Mouse (Mus musculus) cerebellum, adult 11 months (tissue): ENCODE measurements around the gene Mcoln3.

Source experiments
- DNase-seq: peaks from one replicate; pipeline ENCODE4 v3.0.0; 2022

Gene Mcoln3

DNA sequence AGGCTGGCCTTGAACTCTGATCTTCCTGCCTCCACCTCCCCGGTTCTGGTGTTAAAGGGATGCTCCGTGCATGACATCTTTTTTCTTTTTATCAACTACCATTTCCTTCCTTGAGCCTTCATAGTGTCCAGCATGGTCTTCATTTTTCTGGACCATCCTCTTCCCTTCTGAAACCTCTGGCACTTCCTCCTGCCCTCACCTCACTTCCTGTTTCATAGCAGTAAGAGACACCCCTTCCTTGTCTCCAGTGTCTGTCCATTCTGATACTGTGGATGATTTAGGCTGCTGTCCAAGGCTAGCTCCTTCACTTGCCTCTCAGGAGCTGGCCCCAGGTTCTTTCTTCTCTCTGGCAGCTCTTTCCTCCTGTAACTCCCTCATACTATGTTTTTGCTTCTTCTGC, 18.2 kb downstream of the Mcoln3 start:
- no peak for DNase-seq

DNA sequence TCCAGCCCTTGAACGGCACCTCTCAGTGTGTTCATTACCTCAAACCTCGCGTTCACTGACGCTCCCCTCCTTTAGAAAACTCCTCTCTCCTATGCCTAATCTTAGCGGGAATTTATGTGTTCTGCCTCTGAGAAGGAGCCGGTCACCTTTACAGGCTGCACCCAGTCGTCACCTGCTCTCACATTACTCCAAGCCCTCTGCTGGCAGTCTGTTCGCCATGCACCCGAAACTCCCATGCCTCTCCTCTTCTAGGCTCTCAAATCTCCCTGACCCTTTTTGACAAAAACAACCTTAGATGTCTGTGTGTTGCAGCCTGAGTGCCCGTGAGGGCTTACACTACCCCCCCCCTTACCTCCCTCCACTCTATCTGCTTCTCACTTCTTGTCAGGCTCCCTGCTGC, 19.2 kb downstream of the Mcoln3 start:
- no peak for DNase-seq

DNA sequence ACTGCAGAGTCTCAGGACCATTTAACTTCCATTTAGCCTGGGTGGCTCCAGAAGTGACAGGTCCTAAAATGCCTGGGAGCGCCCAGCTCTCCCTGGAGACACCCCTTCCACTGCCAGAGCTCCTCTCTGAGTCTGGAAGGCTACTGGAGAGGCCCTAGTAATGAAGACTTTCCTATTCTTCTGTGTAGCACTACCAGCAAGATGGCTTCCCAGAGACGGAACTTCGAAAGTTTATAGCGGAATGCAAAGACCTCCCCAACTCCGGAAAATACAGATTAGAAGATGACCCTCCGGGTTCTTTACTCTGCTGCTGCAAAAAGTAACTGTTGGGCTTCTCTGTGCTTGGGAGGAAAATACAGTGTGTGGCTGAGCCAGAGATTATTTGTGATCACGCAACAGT, 23.0 kb downstream of the Mcoln3 start:
- DNase-seq = no peak

DNA sequence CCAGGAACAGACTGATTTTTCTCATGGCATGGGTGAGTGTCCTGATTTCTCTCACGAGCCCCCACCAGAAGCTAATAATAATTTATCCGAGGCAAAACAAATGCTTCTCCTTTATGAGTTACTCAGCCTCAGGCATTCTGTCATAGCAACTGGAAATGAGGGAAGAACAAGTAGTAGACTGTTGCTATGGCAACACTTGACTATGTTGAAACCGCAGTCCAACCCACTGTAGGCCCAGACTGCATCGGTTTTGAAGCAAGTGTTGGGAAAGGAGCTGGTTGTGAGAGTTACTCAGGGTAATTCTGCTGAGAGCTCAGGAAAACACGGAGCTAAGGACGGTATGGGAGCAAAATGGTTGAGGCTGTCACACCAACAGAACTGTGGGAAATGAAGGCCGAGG, 25.3 kb downstream of the Mcoln3 start:
- no peak for DNase-seq

DNA sequence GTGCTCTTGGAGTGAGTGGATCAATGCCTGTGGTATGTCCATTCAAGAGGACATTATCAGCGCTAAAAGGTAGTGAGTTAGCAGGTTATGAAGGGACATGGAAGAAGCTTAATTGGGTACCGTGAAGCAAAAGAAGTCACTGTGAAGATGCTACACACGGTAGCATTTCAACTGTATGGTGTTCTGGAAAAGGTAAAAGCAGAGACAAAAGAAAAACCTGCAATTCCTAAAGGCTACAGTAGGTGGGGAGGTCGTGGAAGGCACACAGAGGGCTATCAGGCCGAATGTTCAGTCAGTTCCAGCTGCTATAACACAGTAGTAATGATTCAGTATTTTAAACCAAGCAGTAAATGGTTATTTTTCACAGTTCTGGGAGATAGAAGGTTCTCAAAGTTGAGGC, 28.3 kb downstream of the Mcoln3 start:
- DNase-seq = no peak

DNA sequence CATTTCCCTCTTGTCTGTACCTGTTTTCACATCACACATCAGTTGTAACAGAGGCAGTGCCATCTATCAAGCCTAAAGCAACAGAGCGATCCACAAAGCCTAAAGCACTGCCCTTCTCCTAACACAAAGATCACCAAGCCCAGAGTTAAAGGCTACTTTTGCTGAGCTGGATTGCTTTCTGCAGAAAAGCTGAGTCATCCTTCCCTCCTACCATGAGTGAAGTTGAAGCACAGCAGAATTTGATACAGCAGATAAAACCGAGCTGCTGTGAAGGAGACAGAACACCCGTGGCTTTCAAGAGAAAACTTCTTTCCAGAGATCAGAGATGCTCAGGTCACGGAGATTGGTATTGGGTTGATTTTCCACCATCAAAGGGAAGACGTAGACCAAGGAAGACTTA, 28.9 kb downstream of the Mcoln3 start:
- no peak for DNase-seq

DNA sequence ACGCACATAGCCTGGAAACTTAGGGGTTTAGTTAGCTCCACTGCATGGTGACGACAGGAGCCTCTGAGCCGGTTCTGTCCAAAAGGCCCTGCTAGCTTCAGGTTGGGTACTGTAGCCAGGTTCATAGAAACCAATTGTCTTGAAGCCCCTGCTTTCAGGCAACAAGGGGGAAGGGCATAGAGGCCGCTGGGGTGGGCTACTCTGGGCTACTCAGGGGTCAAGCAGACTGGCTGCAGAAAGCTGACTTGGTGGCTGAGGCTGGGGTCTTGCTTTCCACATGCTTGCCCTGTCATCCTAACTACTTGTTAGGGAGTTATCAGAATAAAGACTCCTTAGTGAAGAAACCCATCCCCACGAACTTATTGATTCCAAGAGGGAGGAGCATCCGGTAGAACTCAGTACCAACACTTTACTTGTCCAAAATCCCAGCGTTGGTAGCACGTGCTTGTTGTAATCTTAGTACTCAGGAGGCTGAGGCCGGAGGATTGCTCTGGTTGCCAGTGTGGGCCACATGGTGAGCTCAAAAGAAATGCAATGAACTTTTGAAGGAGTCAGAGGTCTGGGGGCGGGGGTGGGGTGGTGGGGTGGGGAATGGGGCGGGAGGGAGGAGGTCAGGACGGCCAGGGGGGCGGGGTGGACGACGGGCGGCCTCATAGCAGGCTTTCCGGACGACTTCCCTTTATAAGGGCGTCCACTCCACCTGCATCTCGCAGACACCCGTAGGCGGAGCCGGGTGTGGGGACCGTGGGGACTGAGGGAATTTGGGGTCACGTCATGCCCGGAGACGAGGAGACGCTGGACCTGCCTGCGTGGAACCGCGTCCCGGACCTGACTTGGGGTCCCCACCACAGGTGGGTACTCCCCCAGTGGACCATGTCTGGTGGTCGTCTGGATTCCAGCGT, 32.2 kb downstream of the Mcoln3 start, which contains the start of gene Mcoln2:
Gene Mcoln2 (plus strand): TSS at position 678 of the 902 bp plus-strand sequence.
- DNase-seq = no peak

DNA sequence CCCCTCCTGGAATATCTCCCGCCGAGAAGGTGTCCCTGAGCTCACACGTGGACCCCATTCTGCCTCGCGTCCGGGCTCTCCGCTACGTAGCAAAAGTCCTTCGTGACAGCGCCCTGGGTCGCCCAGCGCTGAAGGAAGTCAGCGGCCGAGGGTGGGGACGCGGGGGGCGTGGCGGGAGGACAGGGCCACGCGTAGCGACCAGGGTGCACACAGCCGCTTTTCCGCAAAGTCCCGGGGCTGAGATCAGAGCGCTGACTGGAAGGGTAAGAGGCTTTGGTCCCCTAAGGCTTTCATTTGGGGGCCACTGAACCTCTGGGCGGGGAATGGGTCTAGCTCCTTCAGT, 32.8 kb downstream of the Mcoln3 start:
- no peak for DNase-seq

DNA sequence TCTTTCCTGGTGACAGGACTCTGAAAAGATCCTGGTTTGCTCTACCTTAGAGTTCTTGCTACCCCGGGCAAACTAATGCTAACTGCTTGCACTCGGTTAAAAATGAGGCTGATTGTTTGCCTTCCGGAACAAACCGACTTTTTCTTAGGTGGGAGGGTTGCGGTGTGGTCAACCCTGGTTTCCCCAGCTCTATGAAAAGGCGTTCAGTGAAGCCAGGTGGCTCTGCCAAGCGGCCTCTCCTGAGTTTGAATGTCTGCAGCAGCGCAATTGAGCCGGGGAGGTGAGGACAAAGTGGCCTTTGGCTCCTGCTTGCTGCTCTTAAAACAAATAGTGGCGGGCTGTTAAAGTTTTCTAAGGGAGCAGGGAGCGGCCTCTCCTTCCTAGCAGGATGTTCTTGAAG, 33.3 kb downstream of the Mcoln3 start:
- no peak for DNase-seq

DNA sequence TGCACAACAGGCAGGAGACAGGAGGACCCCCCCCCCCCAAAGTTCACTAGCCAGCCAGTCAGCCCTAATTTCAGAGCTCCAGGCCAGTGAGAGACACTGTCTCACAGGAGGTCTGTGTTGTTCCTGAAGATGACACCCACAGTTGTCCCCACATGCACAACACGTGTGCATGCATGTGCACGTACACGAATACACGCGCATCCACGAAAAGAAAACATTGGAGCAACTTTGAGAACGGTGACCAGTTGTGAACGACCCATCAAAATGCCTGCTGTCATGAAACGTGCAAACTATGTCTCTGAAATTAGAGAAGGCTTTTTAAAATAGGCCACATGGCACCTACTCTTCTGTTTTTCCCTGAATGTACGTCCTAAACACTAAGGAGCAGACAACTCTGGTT, 34.1 kb downstream of the Mcoln3 start:
- no peak for DNase-seq

DNA sequence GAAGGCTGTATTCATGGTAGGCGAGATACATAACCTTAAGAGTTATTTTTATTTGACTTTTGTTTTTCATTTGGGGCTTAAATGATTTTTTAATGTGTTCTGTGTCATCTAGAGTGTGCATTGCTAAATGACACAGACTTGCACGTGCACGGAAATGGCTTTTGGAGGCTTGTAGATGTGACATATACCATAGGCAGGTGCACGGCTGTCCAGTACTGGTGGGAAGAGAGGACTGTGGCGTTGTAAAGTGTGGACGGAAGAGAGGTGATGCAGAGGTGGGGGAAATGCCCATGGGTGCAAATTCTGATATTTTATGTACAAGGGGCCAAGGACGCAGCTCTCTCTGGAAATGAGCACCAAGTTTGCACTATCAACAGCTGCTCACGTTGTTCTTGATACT, 34.5 kb downstream of the Mcoln3 start:
- DNase-seq = no peak

DNA sequence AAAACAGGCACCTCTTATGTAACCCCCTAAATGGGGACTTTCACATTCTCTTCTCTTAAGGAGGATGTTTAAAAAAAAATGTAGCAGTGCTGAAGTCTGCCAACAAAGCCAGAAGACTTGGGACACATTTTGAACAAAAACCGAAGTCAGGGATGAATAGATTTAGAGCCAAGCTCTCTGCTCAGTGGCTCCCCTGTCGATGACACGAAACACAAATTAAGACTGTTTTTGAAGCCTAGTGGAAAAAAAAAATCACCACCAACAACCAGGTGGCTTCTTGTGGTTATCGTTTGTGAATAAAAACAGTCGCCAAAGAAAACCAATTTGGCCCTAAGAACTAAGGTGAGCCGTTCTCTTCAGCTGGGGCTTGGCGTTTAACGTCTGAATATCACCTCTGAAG, 35.1 kb downstream of the Mcoln3 start:
- no peak for DNase-seq

DNA sequence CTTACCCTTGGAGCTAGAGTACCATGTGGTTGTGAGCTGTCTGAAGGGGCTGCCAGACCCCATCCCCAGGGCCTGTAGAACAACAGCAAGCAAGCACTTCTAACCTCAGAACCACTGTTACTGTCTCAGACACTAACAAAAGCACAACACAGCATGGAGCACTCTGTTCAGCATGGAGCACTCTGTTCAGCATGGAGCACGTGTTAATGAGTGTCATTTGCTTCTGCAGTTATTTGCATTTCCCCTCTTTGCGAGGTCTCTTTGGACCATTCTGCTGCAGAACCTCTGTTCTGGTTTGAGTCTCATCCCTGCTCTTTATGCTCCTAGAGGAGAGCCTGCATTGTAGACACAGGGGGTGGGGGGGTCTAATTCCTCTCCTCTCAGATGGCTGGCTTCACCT, 35.7 kb downstream of the Mcoln3 start:
- no peak for DNase-seq

DNA sequence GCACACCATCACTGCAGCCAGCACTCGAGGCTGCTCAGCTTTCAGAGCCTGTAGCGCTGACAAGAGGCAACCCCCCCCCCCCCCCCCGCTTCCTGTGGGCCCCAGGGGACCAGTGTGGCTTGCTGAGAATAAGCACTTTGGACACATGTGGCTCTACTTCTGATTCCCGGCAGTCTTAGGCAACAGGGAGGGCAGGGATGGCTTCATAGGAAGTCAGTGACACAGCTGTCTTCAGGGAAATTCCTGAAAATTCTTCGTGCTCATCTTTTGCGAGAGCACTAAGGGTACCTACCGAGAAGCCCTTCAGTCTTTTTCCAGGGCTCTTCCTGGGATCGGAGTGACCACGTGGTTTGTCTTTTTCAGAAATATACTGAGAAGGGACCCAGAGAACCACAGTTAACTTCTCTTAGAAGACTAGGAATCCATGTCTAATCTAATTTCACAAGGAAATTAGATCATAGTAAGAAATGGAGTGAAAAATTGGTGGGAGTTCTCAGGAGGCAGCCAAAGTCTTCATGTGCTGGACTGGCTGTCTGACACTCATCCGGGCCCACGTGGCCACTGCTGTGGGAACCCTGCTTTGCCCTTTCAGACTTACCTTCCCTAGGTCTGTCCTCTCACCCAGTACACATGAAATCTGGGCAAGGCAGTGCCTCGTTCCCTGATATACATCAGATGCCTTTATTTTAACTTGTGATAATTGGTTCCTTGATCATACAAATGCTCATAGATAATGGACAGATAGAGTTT, 36.8 kb downstream of the Mcoln3 start:
- no peak for DNase-seq

DNA sequence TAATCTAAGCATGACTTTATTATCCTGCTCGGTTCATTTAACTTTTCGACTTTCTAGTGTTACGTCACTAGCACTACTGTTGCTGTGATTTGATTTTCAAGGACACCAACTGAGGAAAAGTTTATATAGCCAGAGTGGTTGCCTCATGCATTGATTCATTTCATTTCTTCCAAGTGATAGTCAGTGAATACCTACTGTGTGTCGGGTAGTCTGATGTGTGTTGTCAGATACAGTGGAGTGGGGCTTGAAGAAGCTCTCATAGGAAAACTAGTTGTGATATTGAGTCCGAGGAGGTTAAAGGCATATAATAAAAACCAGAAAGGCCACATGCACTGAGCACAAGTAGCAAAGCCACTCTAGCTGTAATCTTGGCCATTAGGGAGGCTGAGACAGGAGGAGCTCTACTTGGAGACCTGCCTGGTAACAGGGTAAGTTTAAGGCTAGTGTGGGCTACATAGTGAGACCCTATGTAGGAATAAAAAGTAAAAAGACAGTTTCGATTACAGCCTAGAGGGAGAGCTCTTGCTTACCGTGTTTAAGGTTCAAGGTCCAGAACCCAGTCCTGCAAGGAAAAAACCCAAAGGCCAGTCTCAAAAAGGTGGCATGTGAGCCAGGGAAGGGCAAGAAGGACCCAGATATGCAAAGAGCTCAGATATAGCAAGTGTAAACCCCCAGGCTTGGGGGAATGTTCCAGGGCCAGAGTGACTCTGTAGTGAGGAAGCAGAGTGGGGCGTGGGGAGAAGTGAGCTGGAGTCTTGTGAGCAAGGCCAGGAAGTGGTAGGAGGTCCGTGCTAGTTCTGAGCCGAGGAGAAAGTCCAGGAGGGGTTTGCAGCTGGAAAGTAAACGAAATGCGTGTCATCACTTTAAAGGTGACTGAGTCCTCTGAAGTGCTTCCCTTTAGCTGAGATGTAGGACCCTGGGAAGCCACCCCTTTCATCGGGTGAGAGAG, 38.7 kb downstream of the Mcoln3 start:
- no peak for DNase-seq

DNA sequence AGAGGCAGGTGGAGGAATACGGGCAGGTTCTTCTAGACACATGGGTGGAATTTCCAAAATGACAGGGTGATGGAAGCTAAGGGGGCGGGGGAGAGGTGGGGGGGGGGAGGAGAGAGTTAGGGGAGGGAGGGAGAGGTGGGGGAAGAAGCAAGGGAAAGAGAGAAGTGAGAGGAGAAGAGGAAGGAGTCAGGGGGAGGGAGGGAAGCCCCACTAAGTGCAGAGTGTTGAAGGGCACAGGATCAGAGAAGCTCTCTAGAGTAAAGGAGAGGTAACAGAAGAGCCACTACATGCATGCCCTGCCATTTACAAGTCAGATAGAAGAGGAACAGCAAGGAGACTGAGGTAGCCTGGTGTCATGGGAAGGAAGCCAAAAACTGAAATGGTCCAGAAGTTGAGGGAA, 39.6 kb downstream of the Mcoln3 start:
- no peak for DNase-seq

DNA sequence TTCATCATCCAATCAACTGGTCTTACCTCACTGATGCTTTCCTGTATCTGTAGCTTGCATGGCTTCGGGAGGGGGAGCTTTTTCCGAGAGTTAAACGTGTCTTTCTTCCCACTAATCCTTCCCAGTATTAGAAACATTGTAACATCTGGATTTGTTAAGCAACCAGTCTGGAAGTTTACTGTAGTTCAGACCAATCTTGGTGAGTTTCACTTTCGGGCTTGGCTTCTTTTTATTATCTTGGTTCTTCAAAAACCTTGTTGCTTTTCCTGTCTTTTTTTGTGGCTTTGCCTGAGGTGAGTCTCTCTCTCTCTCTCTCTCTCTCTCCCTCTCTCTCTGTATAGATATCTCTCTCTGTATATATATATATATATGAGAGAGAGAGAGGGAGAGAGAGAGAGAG, 40.8 kb downstream of the Mcoln3 start:
- no peak for DNase-seq

DNA sequence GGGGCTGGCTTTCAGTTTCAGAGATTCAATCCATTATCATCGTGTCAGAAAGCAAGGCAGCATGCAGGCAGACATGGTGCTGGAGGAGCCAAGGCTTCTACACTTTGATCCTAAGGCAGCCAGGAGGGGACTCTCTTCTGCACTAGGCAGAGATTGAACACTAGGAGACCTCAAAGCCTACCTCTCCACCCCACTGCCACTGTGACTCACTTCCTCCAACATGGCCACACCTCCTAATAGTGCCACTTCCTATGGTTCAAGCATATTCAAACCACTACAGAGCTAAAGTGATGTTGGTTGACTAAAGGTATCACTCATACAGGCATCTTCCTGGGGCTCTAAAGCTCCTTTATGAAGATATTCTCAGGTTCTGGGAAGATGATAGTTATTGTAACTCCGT, 42.1 kb downstream of the Mcoln3 start:
- DNase-seq = no peak

DNA sequence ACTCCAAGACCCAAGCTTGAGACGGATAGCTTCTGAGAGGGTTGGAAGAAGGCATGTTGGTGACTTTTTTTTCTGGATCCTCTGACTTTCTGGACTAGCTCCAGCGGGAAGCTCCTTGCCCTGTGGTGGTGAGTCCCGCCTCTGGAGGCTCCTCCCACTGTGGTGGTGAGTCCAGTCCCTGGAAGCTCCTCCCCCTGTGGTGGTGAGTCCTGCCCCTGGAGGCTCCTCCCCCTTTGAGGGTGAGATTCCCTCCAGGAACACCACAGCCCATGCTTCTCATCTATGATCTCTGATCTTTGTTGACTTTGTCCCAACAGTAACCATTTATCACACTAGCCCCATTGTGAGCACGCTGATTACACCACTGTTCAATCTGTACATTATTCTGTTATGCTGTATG, 44.9 kb downstream of the Mcoln3 start:
- no peak for DNase-seq

DNA sequence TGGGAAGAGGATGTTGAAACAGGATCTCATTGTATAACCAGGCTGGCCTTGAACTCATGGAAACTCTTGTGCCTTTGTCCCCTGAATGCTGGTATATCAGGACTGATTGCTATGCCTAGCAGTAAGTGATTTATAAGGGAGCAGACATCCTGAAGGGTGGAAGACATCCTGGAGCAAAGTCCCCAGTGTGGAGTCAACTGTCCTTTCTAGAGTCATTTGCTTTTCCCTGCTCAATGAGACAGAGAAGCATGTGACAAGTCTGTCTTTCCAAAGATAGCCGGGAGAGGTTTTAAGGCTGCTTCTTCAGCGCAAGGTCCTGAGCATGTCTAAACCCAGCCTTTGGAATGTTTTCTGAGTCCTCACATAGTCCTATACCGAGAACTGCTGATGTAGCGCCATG, 52.1 kb downstream of the Mcoln3 start:
- no peak for DNase-seq

DNA sequence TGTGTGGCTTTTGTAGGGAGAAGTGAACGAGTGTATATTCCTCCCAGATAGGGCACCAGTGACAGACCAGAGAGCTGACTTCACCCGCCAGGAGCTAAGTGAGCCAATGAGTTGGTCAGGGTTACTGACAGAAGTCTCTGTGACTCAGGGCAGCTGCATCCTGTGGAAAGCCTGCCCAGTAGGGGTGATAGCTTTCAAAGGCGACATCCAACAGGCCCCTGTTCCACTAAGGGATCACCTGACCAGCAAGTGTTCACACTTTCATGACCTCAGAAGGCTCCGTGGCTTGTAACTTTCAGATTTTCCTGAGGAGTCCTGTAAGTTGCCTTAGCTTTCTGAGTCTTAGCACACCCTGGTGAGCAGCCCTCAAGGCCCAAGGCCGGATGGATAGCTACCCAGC, 55.8 kb downstream of the Mcoln3 start:
- DNase-seq = no peak

DNA sequence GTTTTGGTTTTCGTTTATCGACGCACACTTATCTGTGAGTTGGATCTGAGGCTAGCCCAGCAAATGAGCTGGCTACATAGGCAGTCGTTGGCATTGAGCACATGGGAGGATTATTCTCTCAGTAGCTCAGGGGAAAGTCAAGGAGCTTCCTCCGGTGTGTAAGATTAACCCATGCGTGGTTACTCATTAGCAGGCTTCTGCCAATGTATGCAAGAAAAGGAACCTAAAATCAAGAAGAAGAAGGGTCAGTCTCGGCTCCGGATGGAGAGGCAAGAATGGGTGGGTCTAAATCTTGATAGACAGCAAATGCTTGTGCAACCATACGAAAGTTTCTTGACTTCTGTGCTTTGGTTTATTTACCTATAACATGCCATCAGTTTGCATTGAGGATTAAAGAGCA, 57.0 kb downstream of the Mcoln3 start:
- no peak for DNase-seq

DNA sequence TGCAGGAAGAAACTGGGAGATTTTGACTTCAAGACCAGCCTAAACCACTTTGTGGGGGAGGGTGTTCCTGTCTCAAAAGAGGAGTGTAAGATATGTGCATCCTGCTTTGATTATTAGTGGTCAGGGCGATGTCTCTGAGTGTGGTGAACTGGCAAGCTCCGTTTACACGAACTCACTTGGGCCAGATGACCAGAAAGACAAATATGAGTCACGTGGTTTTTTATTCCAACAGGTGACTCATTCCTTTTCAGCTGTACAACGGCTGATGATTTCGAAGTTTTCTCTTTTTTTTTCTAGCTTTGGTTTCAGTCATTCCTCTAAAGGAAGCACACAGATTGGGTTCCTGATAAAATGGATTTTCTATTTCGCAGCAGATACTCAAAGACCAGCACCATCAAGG, 60.0 kb downstream of the Mcoln3 start:
- DNase-seq = no peak
